Mouse (Mus musculus) thymus, adult 2 months (tissue): ENCODE measurements around the gene Mrpl51.

Experiments
- CTCF ChIP-seq: fragments of 200-500 bp; IDR thresholded peaks from 2 replicates; pipeline ENCODE4 v1.5.1; 2012; ENCODE audit warnings: mild to moderate bottlenecking, control low read depth, low read length, moderate library complexity, borderline replicate concordance; ENCODE audit not compliant: control insufficient read depth, poor library complexity, insufficient read depth; ENCODE audit errors: extremely low read depth
- POLR2A ChIP-seq: fragments of 200-500 bp; IDR thresholded peaks from 2 replicates; pipeline ENCODE4 v1.6.1; 2012; ENCODE audit warnings: mild to moderate bottlenecking, low read length, control low read depth, moderate library complexity; ENCODE audit not compliant: control insufficient read depth, poor library complexity, insufficient read depth; ENCODE audit errors: extremely low read depth

GRCm38 (mm10) chr6:125160558-125160853, 31.1 kb upstream of the Mrpl51 start:
- TF ChIP-seq POLR2A (no peak), CTCF (no peak)
